Mouse (Mus musculus) midbrain, embryonic 12.5 days (tissue): ENCODE measurements around the gene H2-Eb2. TPM values are rescaled to one million over a fixed set of nuclear protein-coding genes. Genes with fewer than 3 reads are reported as not detected.

Experiments used
- ATAC-seq: fragments of 200-750 bp; cut with Nextera tagmentation; 2 replicates; pipeline ENCODE4 v1.8.0; 2017; ENCODE audit warnings: low read depth, moderate TSS enrichment, moderate library complexity; ENCODE audit not compliant: low FRiP score
- H3K27ac ChIP-seq: fragments of 300-500 bp; sonication (generic); replicated peaks from 2 replicates; pipeline ENCODE4 v1.5.1; 2016; ENCODE audit warnings: mild to moderate bottlenecking
- H3K27me3 ChIP-seq: fragments of 300-500 bp; sonication (generic); 2 replicates; pipeline ENCODE4 v1.6.1; 2016; ENCODE audit warnings: mild to moderate bottlenecking
- H3K36me3 ChIP-seq: fragments of 300-500 bp; sonication (generic); 2 replicates; pipeline ENCODE4 v1.6.1; 2016
- H3K4me1 ChIP-seq: fragments of 300-500 bp; sonication (generic); 2 replicates; pipeline ENCODE4 v1.6.1; 2016
- H3K4me2 ChIP-seq: fragments of 300-500 bp; sonication (generic); replicated peaks from 2 replicates; pipeline ENCODE4 v1.6.1; 2016; ENCODE audit warnings: mild to moderate bottlenecking, moderate library complexity
- H3K4me3 ChIP-seq: fragments of 300-500 bp; sonication (generic); 2 replicates; pipeline ENCODE4 v1.5.1; 2016; ENCODE audit warnings: mild to moderate bottlenecking
- H3K9ac ChIP-seq: fragments of 300-500 bp; sonication (generic); replicated peaks from 2 replicates; pipeline ENCODE4 v1.6.1; 2016; ENCODE audit warnings: mild to moderate bottlenecking, moderate library complexity
- H3K9me3 ChIP-seq: fragments of 300-500 bp; sonication (generic); 2 replicates; pipeline ENCODE4 v1.6.1; 2016; ENCODE audit warnings: mild to moderate bottlenecking
- WGBS: fragments of 180-500 bp; shearing (Covaris S2); methylation state at CpG from one replicate; pipeline ENCODE4 v1.1.7; 2016; 5-methylcytosine and 5-hydroxymethylcytosine counted together
- polyA plus RNA-seq: library from polyadenylated mRNA; unstranded; fragments of >200 nt; fragmentation: Nextera tagmentation; extraction: Ambion mirVana; gene quantifications from 2 replicates; pipeline ENCODE4 v1.2.1, GENCODE M21; 2016

Gene H2-Eb2
- polyA plus RNA-seq, 1 experiment from 2014 or later: not detected

GRCm38 (mm10) chr17:34295307-34295706, 30.2 kb upstream of the H2-Eb2 start:
- H3K27ac ChIP-seq: no peak overlapping the region
- ATAC-seq: no peak
- H3K4me3 ChIP-seq: no peak overlapping the region
- no peak overlapping the region for H3K9ac ChIP-seq
- no peaks in the 10 kb centered on the region for H3K4me1 ChIP-seq
- no peaks in the 10 kb centered on the region for H3K27me3 ChIP-seq
- no peaks in the 10 kb centered on the region for H3K9me3 ChIP-seq
- no peak overlapping the region for H3K4me2 ChIP-seq
- H3K36me3 ChIP-seq: no peaks in the 10 kb centered on the region

DNA sequence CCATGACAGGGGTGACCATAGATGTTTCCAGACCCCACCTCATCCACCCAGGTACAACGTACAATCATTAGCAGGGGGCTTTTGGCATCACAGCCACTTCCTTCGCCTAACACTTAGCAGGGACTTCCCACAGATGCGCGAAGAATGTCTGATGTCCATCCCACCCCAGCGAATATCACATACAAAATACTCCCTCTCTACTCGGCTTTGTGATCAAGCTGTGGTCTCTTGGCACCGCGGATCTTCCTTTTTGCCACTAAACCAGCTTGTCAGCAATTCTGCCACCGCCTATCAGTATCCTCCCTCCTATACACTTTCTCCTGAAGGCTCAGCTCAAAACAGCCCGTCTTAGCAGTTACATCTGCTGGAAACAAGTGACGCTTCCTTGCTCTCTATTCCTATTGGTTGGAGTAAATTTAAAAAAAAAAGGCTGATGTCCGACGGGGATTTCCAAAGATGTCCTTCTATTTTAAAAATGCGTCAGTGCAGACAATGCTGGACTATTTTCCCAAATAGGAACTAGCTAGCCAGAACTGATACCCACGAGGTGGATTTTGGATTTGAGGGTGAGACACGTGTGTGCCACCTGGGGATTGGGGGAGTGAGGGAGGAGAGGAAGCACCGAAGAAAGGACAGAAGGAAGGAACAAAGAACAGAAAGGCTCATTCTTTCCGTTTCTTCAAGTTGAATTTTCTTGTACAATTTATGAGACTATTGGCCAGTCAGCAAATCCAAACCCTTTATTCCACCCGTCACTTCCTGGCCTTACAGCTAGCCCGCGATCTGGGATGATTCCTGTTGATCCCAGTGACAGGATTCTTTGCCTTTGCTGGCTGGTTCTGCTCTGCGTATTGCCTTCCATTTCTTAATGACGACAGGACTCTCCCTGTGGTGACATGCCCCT, 29.3 kb upstream of the H2-Eb2 start:
- no peaks in the 10 kb centered on the region for H3K27me3 ChIP-seq
- H3K27ac ChIP-seq: no peak overlapping the region
- no peaks in the 10 kb centered on the region for H3K9me3 ChIP-seq
- no peak; the same call in 1 of the 2 replicates for ATAC-seq
- H3K4me2 ChIP-seq: peak overlapping the region; percentile 52
- H3K4me3 ChIP-seq: peak overlapping the region; percentile 40
- H3K4me1 ChIP-seq: no peaks in the 10 kb centered on the region
- no peak overlapping the region; the same call in 1 of the 2 replicates for H3K9ac ChIP-seq
- WGBS: 23% methylated on average over 23 of the region's 23 CpGs
- no peaks in the 10 kb centered on the region for H3K36me3 ChIP-seq

- no peak overlapping the region for H3K4me3 ChIP-seq
- 71% methylated on average over 3 of the region's 3 CpGs for WGBS
These were observed 26.1 kb upstream of the H2-Eb2 start for GRCm38 (mm10) chr17:34299356-34299755.

GRCm38 (mm10) chr17:34300071-34300470, 25.4 kb upstream of the H2-Eb2 start:
- no peaks in the 10 kb centered on the region for H3K9me3 ChIP-seq
- 97% methylated on average over 8 of the region's 8 CpGs for WGBS
- ATAC-seq: no peak

More at GRCm38 (mm10) chr17:34299356-34299755, 26.1 kb upstream of the H2-Eb2 start:
- Histone ChIP-seq H3K27me3 (no peaks in the 10 kb centered on the region), H3K36me3 (no peaks in the 10 kb centered on the region), H3K4me2 (no peak overlapping the region), H3K27ac (no peak overlapping the region), H3K9me3 (no peaks in the 10 kb centered on the region), H3K9ac (no peak overlapping the region), H3K4me1 (no peaks in the 10 kb centered on the region)
- no peak for ATAC-seq

GRCm38 (mm10) chr17:34300691-34301566, 24.5 kb upstream of the H2-Eb2 start:
- WGBS: 78% methylated on average over 23 of the region's 23 CpGs
- Histone ChIP-seq H3K4me2 (no peak overlapping the region), H3K4me1 (no peaks in the 10 kb centered on the region)

More at GRCm38 (mm10) chr17:34300071-34300470, 25.4 kb upstream of the H2-Eb2 start:
- Histone ChIP-seq H3K27me3 (no peaks in the 10 kb centered on the region), H3K27ac (no peak overlapping the region), H3K36me3 (no peaks in the 10 kb centered on the region), H3K9ac (no peak overlapping the region), H3K4me3 (no peak overlapping the region), H3K4me2 (no peak overlapping the region), H3K4me1 (no peaks in the 10 kb centered on the region)

GRCm38 (mm10) chr17:34301670-34302190, 23.7 kb upstream of the H2-Eb2 start:
- no peak for ATAC-seq
- no peak overlapping the region for H3K27ac ChIP-seq
- no peaks in the 10 kb centered on the region for H3K9me3 ChIP-seq
- H3K4me1 ChIP-seq: no peaks in the 10 kb centered on the region
- H3K27me3 ChIP-seq: no peaks in the 10 kb centered on the region
- no peaks in the 10 kb centered on the region for H3K36me3 ChIP-seq
- WGBS: 90% methylated on average over 4 of the region's 4 CpGs
- no peak overlapping the region for H3K4me2 ChIP-seq
- no peak overlapping the region for H3K4me3 ChIP-seq
- no peak overlapping the region for H3K9ac ChIP-seq

More at GRCm38 (mm10) chr17:34300691-34301566, 24.5 kb upstream of the H2-Eb2 start:
- no peak overlapping the region for H3K27ac ChIP-seq
- H3K4me3 ChIP-seq: no peak overlapping the region
- no peak for ATAC-seq
- H3K9me3 ChIP-seq: no peaks in the 10 kb centered on the region
- no peak overlapping the region for H3K9ac ChIP-seq
- H3K27me3 ChIP-seq: no peaks in the 10 kb centered on the region
- H3K36me3 ChIP-seq: no peaks in the 10 kb centered on the region

- 78% methylated on average over 2 of the region's 2 CpGs for WGBS
These were observed 21.7 kb upstream of the H2-Eb2 start for GRCm38 (mm10) chr17:34303789-34304188.

DNA sequence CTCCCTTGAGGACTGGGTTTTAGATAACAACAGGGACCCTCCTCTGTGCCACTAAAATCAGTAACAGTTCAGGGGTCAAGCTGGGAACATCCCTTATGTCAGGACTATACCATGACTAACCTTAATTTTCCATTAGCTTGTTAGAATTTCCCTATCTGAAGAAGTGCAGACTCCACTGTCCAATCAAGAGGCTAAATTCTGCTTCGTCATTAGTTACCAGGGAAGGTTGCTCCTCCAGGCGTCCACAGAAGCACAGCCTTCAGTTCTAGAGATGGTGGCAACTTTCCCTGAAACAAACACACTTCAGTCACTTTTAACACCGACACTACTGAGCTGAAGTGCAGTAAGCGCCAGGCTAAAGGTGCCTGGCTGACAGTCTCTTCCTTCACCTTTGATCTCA, 20.7 kb upstream of the H2-Eb2 start:
- Histone ChIP-seq H3K36me3 (no peaks in the 10 kb centered on the region), H3K4me2 (no peak overlapping the region), H3K9ac (no peak overlapping the region), H3K27me3 (peaks cover 10% of the 10 kb centered on the region), H3K4me1 (peaks cover 2% of the 10 kb centered on the region; the same call in 1 of the 2 replicates), H3K27ac (no peak overlapping the region), H3K9me3 (no peaks in the 10 kb centered on the region), H3K4me3 (no peak overlapping the region)
- no peak for ATAC-seq
- WGBS: 35% methylated on average over 4 of the region's 4 CpGs

More at GRCm38 (mm10) chr17:34303789-34304188, 21.7 kb upstream of the H2-Eb2 start:
- Histone ChIP-seq H3K36me3 (no peaks in the 10 kb centered on the region), H3K9ac (no peak overlapping the region), H3K4me1 (no peaks in the 10 kb centered on the region), H3K4me3 (no peak overlapping the region), H3K27me3 (peaks cover 10% of the 10 kb centered on the region), H3K9me3 (no peaks in the 10 kb centered on the region), H3K4me2 (no peak overlapping the region), H3K27ac (no peak overlapping the region)
- no peak for ATAC-seq

GRCm38 (mm10) chr17:34305380-34306030, 20.0 kb upstream of the H2-Eb2 start, which contains the start of gene H2-Eb1:
TSS of gene H2-Eb1 (plus strand) at chr17:34305867.
- peaks cover 6% of the 10 kb centered on the region; the same call in 1 of the 2 replicates for H3K4me1 ChIP-seq
- H3K27me3 ChIP-seq: peaks cover 10% of the 10 kb centered on the region
- ATAC-seq: peak; percentile 38; the same call in 1 of the 2 replicates
- no peak within 1 kb of the TSS for H3K27ac ChIP-seq
- no peak within 1 kb of the TSS for H3K4me3 ChIP-seq
- no peaks in the 10 kb centered on the region for H3K9me3 ChIP-seq
- H3K4me2 ChIP-seq: no peak within 1 kb of the TSS
- no peaks in the 10 kb centered on the region for H3K36me3 ChIP-seq
- no peak within 1 kb of the TSS for H3K9ac ChIP-seq

DNA sequence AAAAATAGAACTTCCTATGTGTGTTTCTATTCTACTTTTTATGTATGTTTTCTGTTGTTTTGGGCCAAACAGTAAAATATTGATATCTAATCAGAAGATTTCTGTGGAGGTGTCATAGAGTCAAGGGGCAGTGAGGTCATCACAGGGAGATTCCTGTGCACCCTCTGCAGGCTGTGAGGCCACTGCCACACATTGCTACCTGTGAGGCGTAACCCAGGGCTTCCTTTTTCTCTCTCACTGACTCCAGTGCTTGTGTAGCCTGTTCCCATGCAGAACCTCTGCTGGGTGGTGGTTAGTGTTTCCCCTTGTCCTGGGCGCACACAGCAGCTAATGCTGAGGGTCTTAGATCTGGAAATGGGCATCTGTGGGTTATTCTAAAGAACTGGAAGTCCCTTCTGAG, 19.1 kb upstream of the H2-Eb2 start:
- H3K4me3 ChIP-seq: no peak overlapping the region
- no peaks in the 10 kb centered on the region for H3K9me3 ChIP-seq
- H3K4me1 ChIP-seq: peaks cover 6% of the 10 kb centered on the region; the same call in 1 of the 2 replicates
- no peak overlapping the region for H3K4me2 ChIP-seq
- WGBS: 77% methylated on average over 2 of the region's 2 CpGs
- no peak for ATAC-seq
- peaks cover 10% of the 10 kb centered on the region for H3K27me3 ChIP-seq
- no peak overlapping the region for H3K9ac ChIP-seq
- H3K27ac ChIP-seq: no peak overlapping the region
- H3K36me3 ChIP-seq: no peaks in the 10 kb centered on the region

- Histone ChIP-seq H3K9ac (no peak overlapping the region), H3K4me1 (peaks cover 6% of the 10 kb centered on the region; the same call in 1 of the 2 replicates), H3K4me3 (no peak overlapping the region), H3K27ac (no peak overlapping the region), H3K4me2 (no peak overlapping the region), H3K9me3 (no peaks in the 10 kb centered on the region), H3K36me3 (no peaks in the 10 kb centered on the region), H3K27me3 (peaks cover 12% of the 10 kb centered on the region)
- ATAC-seq: no peak
These were observed 18.2 kb upstream of the H2-Eb2 start for GRCm38 (mm10) chr17:34307216-34307615.
